In the genomic region with DNA sequence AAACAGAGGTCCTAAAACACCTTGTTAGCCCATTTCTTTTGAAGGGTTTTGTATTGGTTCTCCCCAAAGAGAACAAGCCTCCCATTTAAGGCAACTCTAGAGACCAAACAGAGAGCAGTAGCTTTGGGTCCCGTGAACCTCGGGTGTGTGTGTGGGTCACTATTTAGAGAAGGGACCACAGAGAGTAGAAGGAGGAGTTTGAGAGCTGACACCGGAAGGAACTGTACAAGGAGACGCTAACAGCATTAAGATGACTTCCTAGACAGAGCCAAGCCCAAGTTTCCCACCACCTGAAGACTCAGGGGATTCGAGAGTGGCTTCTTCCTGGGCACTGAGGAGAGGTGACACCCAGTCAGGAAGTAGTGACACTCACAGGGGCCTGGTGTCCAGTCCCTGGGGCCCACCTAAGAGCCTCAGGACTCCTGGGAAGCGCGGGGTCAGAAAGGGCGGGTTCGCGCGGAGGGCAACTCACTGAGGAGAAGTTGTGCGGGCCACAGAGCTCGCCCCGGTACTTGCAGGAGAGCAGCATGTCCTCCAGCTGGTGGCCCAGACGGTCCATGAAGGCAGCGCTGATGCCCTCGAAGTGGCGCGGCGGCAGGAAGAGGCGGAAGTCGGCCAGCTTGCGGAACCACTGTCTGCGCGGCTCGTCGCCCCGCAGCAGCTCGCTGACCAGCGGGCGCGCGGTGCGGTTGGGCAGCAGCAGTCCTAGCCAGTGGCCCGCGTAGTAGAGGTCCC, we compare ENCODE assay signal across 8 mouse cellular contexts.
DNase-seq lines count a peak whose midpoint lies in the region; ATAC-seq and TF ChIP-seq lines count a peak whose summit lies in the region.

No protein-coding gene starts in this region.

- TF ChIP-seq EP300 in heart, postnatal 0 days (IDR thresholded peaks at IDR 0.05; ENCODE audit: low read depth), result no peak

- ATAC-seq in neural tube, embryonic 11.5 days (ENCODE audit: insufficient read depth, low FRiP score, low TSS enrichment), result no peak; the same call in 1 of the 2 replicates
- no peak for ATAC-seq in heart, postnatal 0 days (ENCODE audit: insufficient read depth, low read depth)
- ATAC-seq in liver, embryonic 13.5 days (ENCODE audit: low read depth), result no peak

- H3K9ac ChIP-seq in neural tube, embryonic 11.5 days (ENCODE audit: low read length), result peak overlapping the region; percentile 61
- H3K9ac ChIP-seq in heart, postnatal 0 days (replicated peaks; ENCODE audit: low read depth, low read length), result no peak overlapping the region
- H3K9ac ChIP-seq in liver, embryonic 13.5 days, result no peak overlapping the region

- H3K9me3 ChIP-seq in neural tube, embryonic 11.5 days (ENCODE audit: control insufficient read depth, low read length), result no peaks in the 10 kb centered on the region
- no peaks in the 10 kb centered on the region for H3K9me3 ChIP-seq in heart, postnatal 0 days (replicated peaks; ENCODE audit: control insufficient read depth, low read length)
- no peaks in the 10 kb centered on the region for H3K9me3 ChIP-seq in liver, embryonic 13.5 days (replicated peaks)

- TF ChIP-seq CTCF in heart, postnatal 0 days (IDR thresholded peaks at IDR 0.05; ENCODE audit: low read depth), result no peak

- H3K4me3 ChIP-seq in neural tube, embryonic 11.5 days (ENCODE audit: low read depth, low read length), result peak overlapping the region; percentile 61
- H3K4me3 ChIP-seq in heart, postnatal 0 days (ENCODE audit: low read depth, low read length), result peak overlapping the region; percentile 44
- H3K4me3 ChIP-seq in liver, embryonic 13.5 days (replicated peaks), result peak overlapping the region; percentile 43

- WGBS in neural tube, embryonic 11.5 days, result 4% methylated on average over 36 of the region's 36 CpGs
- 6% methylated on average over 35 of the region's 36 CpGs for WGBS in heart, postnatal 0 days
- WGBS in liver, embryonic 13.5 days (ENCODE audit: insufficient replicate concordance), result 5% methylated on average over 36 of the region's 36 CpGs

- peak; percentile 18 for DNase-seq in adrenal gland, postnatal 10 days
- no peak for DNase-seq in adrenal gland, postnatal 4 days (ENCODE audit: low spot score in 2 of 2)
- no peak for DNase-seq in neural tube, embryonic 11.5 days (ENCODE audit: low spot score)
- no peak for DNase-seq in neural tube, embryonic 10.5 days (ENCODE audit: extremely low spot score, low spot score)
- DNase-seq in heart, postnatal 0 days (ENCODE audit: low spot score), result no peak
- DNase-seq in liver, embryonic 13.5 days, result no peak
- no peak for DNase-seq in left cerebral cortex, adult 9 months (ENCODE audit: low spot score in 2 of 2)
- no peak for DNase-seq in layer of hippocampus, adult 11-12 months (ENCODE audit: low spot score)

- H3K36me3 ChIP-seq in neural tube, embryonic 11.5 days (ENCODE audit: control insufficient read depth, insufficient read depth, low read length), result no peaks in the 10 kb centered on the region
- no peaks in the 10 kb centered on the region for H3K36me3 ChIP-seq in heart, postnatal 0 days (replicated peaks; ENCODE audit: control insufficient read depth, insufficient read depth, low read length)
- H3K36me3 ChIP-seq in liver, embryonic 13.5 days, result no peaks in the 10 kb centered on the region

- H3K27ac ChIP-seq in neural tube, embryonic 11.5 days (ENCODE audit: low read depth, low read length), result no peak overlapping the region
- no peak overlapping the region for H3K27ac ChIP-seq in heart, postnatal 0 days (ENCODE audit: low read depth)
- no peak overlapping the region for H3K27ac ChIP-seq in liver, embryonic 13.5 days

- H3K27me3 ChIP-seq in neural tube, embryonic 11.5 days (ENCODE audit: control insufficient read depth, insufficient read depth, low read length), result peaks cover 12% of the 10 kb centered on the region; the same call in 1 of the 2 replicates
- peaks cover 62% of the 10 kb centered on the region for H3K27me3 ChIP-seq in heart, postnatal 0 days (ENCODE audit: control insufficient read depth, insufficient read depth, low read length)
- H3K27me3 ChIP-seq in liver, embryonic 13.5 days, result peaks cover 70% of the 10 kb centered on the region

- peak overlapping the region; percentile 96 for H3K4me2 ChIP-seq in neural tube, embryonic 11.5 days (ENCODE audit: low read depth)
- H3K4me2 ChIP-seq in heart, postnatal 0 days (ENCODE audit: low read depth, low read length), result peak overlapping the region; percentile 64
- H3K4me2 ChIP-seq in liver, embryonic 13.5 days, result peak overlapping the region; percentile 63

- H3K4me1 ChIP-seq in neural tube, embryonic 11.5 days (ENCODE audit: control insufficient read depth, insufficient read depth, low read length), result peaks cover 3% of the 10 kb centered on the region; the same call in 1 of the 2 replicates
- H3K4me1 ChIP-seq in heart, postnatal 0 days (ENCODE audit: control insufficient read depth, insufficient read depth), result 0 out of 2 replicates have a peak, but pooled peaks cover 7% of the 10 kb centered on the region
- 0 out of 2 replicates have a peak, but pooled peaks cover 8% of the 10 kb centered on the region for H3K4me1 ChIP-seq in liver, embryonic 13.5 days (replicated peaks)
